Mouse (Mus musculus) kidney, adult 9 months (tissue): Measurements from ENCODE around the gene Msh5.
A peak's percentile ranks its signal among the peaks of the same experiment; 100 is the strongest.

Source experiments
- DNase-seq: peaks from one replicate; pipeline ENCODE4 v3.0.0; 2022

The Msh5 gene

GRCm38 (mm10) chr17:35068213-35068914 lies 21.8 kb upstream of the Msh5 start:
- DNase-seq, result no peak

GRCm38 (mm10) chr17:35066084-35066483 lies 19.5 kb upstream of the Msh5 start, which contains the start of gene Mpig6b:
Gene Mpig6b (minus strand): TSS chr17:35066184.
- DNase-seq, result no peak

GRCm38 (mm10) chr17:35064951-35065947 lies 18.7 kb upstream of the Msh5 start, which contains the start of gene Ly6g6c:
Gene Ly6g6c (plus strand): TSS chr17:35065388.
- peak; percentile 76 for DNase-seq

- DNase-seq, result no peak
Observed at GRCm38 (mm10) chr17:35064378-35064877, 17.9 kb upstream of the Msh5 start.

- DNase-seq, result no peak
Observed at GRCm38 (mm10) chr17:35063466-35063865, 16.9 kb upstream of the Msh5 start.

GRCm38 (mm10) chr17:35061299-35061698 lies 14.8 kb upstream of the Msh5 start:
- DNase-seq, result no peak

- DNase-seq, result no peak
Observed at GRCm38 (mm10) chr17:35060737-35061297, 14.3 kb upstream of the Msh5 start.

- no peak for DNase-seq
Observed at GRCm38 (mm10) chr17:35060071-35060470, 13.5 kb upstream of the Msh5 start.

GRCm38 (mm10) chr17:35058911-35059892 lies 12.7 kb upstream of the Msh5 start, which contains the start of gene Ddah2:
Gene Ddah2 (plus strand): TSS chr17:35059035.
- DNase-seq, result peak; percentile 89

GRCm38 (mm10) chr17:35058316-35058715 lies 11.8 kb upstream of the Msh5 start:
- no peak for DNase-seq

- DNase-seq, result no peak
Observed at GRCm38 (mm10) chr17:35057090-35057489, 10.5 kb upstream of the Msh5 start.

GRCm38 (mm10) chr17:35055691-35056495 lies 9.3 kb upstream of the Msh5 start:
- no peak for DNase-seq

GRCm38 (mm10) chr17:35052271-35052798 lies 5.8 kb upstream of the Msh5 start:
- no peak for DNase-seq

- DNase-seq, result peak; percentile 85
Observed at GRCm38 (mm10) chr17:35051156-35052086, 4.9 kb upstream of the Msh5 start.

- DNase-seq, result peak; percentile 82
Observed at GRCm38 (mm10) chr17:35050126-35050750, 3.7 kb upstream of the Msh5 start.

GRCm38 (mm10) chr17:35049561-35050016 lies 3.0 kb upstream of the Msh5 start, which contains the start of gene Clic1:
Gene Clic1 (plus strand): TSS chr17:35049966.
- peak; percentile 60 for DNase-seq

GRCm38 (mm10) chr17:35048932-35049440 lies 2.4 kb upstream of the Msh5 start:
- no peak for DNase-seq

- DNase-seq, result peak; percentile 46
Observed at GRCm38 (mm10) chr17:35048149-35048931, 1.8 kb upstream of the Msh5 start.
